Mouse (Mus musculus) kidney, adult 10 weeks (tissue): ENCODE data around the gene Gk5. TPM values are rescaled to one million over a fixed set of nuclear protein-coding genes. Genes with fewer than 3 reads are reported as not detected.

Source experiments
- polyA plus RNA-seq: library from polyadenylated mRNA; stranded (reverse); fragments of 350-450 nt; fragmentation: Illumina TruSeq; extraction: RNeasy Lipid Tissue Mini Kit (QIAGEN cat#74804); gene quantifications from one replicate; pipeline ENCODE4 v1.2.3, GENCODE M21; 2014; ENCODE audit warnings: low read depth, low replicate concordance

Gene Gk5
- 19.6 TPM for polyA plus RNA-seq

DNA sequence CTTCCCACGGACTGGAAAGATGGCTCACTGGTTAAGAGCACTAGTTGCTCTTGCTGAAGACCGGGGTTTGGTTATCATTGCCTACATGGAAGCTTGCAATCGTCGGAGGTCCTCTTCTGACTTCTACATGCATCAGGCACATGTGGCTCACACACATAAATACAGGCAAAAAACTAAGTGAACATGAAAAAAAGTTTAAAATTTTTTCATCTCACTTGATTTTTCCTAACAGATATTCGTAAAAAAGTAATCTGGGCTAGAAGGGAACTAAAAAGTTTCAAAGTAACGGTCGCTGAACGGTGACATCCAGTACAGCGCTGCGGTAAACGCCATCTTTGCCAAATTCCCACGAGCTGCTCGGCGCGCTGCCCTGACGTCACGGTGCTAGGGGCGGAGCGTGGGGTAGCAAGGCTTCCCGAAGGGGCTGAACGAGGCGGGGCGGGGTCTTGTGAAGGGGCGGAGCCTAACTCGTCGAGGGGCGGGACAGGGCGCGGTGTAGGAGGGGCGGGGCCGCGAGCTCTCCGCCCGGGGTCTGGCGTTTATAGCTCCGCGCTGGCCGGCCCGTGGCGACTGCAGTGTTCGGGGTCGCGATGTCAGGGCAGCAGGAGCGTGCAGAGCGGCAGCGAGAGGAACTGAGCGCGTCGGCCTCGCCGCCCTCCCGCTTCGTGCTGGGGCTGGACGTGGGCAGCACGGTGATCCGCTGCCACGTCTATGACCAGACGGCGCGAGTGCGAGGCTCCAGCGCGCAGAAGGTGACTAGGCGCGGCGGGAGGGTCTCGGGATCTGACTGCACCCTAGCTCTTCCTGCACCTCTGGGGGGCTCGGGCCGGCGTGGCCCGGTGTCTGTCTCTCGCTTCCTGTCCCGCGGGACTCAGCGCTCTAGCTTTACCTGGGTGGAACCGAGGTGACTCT lies at the start of gene Gk5:
Gene Gk5, plus strand, starts transcription at position 502 of the 912 bp plus-strand sequence.

DNA sequence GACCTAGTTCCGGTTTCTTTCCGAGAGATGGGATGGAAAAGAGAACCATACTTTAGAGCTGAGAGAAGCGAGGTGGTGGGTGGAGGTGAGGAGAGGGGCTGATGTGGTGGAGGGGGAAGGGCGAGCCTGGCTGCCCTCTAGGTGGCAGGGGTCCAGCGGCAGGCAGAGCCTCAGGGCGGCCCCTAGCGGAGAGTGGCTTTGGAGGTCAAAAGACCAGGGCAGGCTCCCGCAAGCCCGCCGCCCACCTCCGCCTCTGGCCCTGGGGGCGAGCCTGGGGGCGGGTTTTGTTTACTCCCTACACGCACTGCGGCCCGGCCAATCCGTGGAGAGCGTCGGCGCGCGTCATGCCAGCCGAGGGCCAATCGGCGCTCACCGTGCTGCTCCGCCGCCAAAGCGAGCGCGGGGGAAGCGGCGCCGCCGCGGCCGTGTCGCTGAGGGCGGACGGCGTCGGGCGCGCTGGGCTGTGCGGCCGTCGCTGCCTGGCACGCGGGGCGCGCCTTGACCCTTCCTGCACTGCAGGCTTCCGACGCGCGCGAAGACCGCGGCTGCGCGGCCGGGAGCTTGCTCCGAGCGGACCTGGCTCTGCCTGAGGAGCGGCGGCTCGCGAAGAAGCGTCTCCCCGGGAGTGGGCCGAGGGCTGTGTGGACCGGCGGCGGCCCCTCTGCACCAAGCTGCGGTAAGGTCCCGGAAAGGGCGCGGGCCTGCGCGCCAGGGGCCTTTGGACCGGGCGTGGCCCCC lies 76.9 kb downstream of the Gk5 start, which contains the start of gene Tfdp2:
Gene Tfdp2, plus strand, starts transcription at position 391 of the 738 bp plus-strand sequence.

Other genes starting within 250 kb of the Gk5 start
- gene Xrn1, start 164.6 kb upstream of the Gk5 start, polyA plus RNA-seq, result 22.4 TPM
- 68.1 TPM for gene Tfdp2, start 76.9 kb downstream of the Gk5 start, polyA plus RNA-seq
- 289 TPM for gene Atp1b3, start 245.1 kb downstream of the Gk5 start, polyA plus RNA-seq